Mouse (Mus musculus): ENCODE measurements around the gene Aplp2. TPM values are rescaled to one million over a fixed set of nuclear protein-coding genes. Genes with fewer than 3 reads are reported as not detected.

Aplp2 gene
- polyA plus RNA-seq, 1 experiment from 2014 or later: 227 TPM

GRCm38 (mm10) chr9:31131205-31131968 lies 80.2 kb downstream of the Aplp2 start, which contains the start of gene St14:
Gene St14 (minus strand): TSS chr9:31131853.
- H3K27me3 ChIP-seq: peaks cover 42% of the 10 kb centered on the region
- no peak within 1 kb of the TSS for H3K27ac ChIP-seq (replicated peaks)
- no peak for ATAC-seq (replicated peaks)
- WGBS: 1% methylated on average over 74 of the region's 74 CpGs
- no peaks in the 10 kb centered on the region for H3K36me3 ChIP-seq
- no peaks in the 10 kb centered on the region for H3K9me3 ChIP-seq
- H3K4me3 ChIP-seq: peak within 1 kb of the TSS; percentile 41
- peak within 1 kb of the TSS; percentile 25; the same call in 1 of the 2 replicates for H3K9ac ChIP-seq (replicated peaks)
- H3K4me2 ChIP-seq (replicated peaks): peak within 1 kb of the TSS; percentile 86
- peaks cover 16% of the 10 kb centered on the region for H3K4me1 ChIP-seq

GRCm38 (mm10) chr9:31130357-31131204 lies 81.0 kb downstream of the Aplp2 start:
- Histone ChIP-seq H3K4me1 (peaks cover 16% of the 10 kb centered on the region), H3K27ac (replicated peaks) (no peak overlapping the region), H3K4me3 (peak overlapping the region; percentile 41), H3K9me3 (no peaks in the 10 kb centered on the region), H3K27me3 (peaks cover 42% of the 10 kb centered on the region), H3K4me2 (replicated peaks) (peak overlapping the region; percentile 86), H3K9ac (replicated peaks) (0 out of 2 replicates have a peak overlapping the region, but pooled peaks have one; percentile 25), H3K36me3 (no peaks in the 10 kb centered on the region)
- ATAC-seq (replicated peaks): no peak
- WGBS: 13% methylated on average over 26 of the region's 26 CpGs

DNA sequence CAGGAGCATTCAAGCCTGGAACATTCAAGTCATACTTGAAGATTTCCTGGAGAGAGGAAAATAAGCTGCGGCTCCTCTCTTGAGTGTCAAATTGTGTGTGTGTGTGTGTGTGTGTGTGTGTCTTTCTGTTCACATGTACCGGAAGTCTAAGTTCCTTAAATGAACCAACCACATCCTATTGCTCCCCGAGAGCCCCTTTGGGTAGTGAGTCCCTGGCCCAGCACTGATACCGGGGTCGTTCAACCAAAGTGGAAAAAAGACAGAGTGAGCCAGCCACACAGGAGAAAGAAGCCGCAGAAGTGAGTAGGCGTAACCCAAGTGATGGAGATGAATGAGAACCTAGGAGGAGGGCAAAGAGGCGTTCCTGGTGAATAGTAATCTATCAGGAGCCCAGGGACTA lies 81.7 kb downstream of the Aplp2 start:
- ATAC-seq (replicated peaks): no peak
- Histone ChIP-seq H3K4me1 (peaks cover 16% of the 10 kb centered on the region), H3K27ac (replicated peaks) (no peak overlapping the region), H3K4me2 (replicated peaks) (no peak overlapping the region), H3K4me3 (no peak overlapping the region), H3K27me3 (peaks cover 42% of the 10 kb centered on the region), H3K9me3 (no peaks in the 10 kb centered on the region), H3K36me3 (no peaks in the 10 kb centered on the region), H3K9ac (replicated peaks) (no peak overlapping the region)
- 75% methylated on average over 8 of the region's 8 CpGs for WGBS

DNA sequence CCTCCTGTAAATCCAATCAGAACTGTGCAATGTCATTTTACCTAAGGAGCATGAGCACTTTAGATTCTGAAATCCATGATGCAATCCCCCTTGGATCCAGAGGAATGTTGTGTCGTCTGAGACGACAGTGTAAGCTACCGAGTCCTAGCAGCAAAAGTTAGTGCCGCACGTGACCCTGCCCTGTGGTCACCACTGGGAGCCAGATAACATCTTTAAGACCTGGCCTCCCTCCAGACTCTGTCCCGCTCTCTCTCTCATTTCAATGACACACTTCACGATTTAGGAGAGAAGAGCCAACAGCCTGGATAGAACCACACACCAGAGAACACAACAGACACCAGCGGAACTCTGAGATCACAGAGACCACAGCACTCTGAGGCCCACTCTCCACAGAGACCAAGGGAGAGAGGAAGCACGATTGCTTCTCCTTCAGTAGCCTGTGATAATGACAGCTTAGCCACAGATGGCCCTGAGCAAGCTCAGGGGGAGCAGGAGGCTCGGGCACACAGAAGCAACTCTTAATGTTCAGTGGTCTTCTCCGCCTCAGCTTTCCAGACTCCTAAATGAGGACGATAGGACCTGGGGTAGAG lies 83.6 kb downstream of the Aplp2 start:
- WGBS: 86% methylated on average over 12 of the region's 12 CpGs
- Histone ChIP-seq H3K27me3 (peaks cover 33% of the 10 kb centered on the region), H3K9ac (replicated peaks) (no peak overlapping the region)

DNA sequence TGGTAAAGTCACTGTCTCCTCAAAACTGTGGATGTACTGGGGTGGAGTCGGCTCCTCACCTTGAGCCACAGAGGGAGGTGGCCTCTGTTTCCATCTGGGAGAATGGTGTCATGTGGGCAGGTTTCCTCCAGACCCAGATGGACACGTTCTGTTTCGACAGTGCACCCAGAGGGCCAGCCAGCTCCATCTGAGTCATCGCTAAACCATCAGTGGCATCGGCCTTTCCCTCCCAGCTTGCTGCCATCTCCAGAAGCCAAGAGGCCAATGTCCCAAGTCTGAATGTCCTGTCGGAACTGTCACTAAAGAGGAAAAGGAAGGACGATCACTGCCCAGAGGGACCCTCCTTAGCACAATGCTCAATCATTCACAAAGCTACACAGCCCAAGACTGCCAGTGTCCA lies 85.5 kb downstream of the Aplp2 start:
- no peak overlapping the region for H3K4me2 ChIP-seq (replicated peaks)
- H3K9ac ChIP-seq (replicated peaks): no peak overlapping the region
- H3K36me3 ChIP-seq: no peaks in the 10 kb centered on the region
- H3K4me1 ChIP-seq: peaks cover 12% of the 10 kb centered on the region
- H3K27me3 ChIP-seq: peaks cover 16% of the 10 kb centered on the region
- H3K27ac ChIP-seq (replicated peaks): no peak overlapping the region
- 95% methylated on average over 7 of the region's 7 CpGs for WGBS
- no peak overlapping the region for H3K4me3 ChIP-seq
- no peaks in the 10 kb centered on the region for H3K9me3 ChIP-seq
- no peak for ATAC-seq (replicated peaks)

More for the DNA sequence above, 83.6 kb downstream of the Aplp2 start:
- H3K4me1 ChIP-seq: peaks cover 16% of the 10 kb centered on the region
- no peaks in the 10 kb centered on the region for H3K9me3 ChIP-seq
- H3K4me3 ChIP-seq: no peak overlapping the region
- no peaks in the 10 kb centered on the region for H3K36me3 ChIP-seq
- ATAC-seq (replicated peaks): no peak
- H3K27ac ChIP-seq (replicated peaks): no peak overlapping the region
- no peak overlapping the region for H3K4me2 ChIP-seq (replicated peaks)

GRCm38 (mm10) chr9:31122464-31123030 lies 89.1 kb downstream of the Aplp2 start:
- H3K4me3 ChIP-seq: no peak overlapping the region
- no peak overlapping the region for H3K4me2 ChIP-seq (replicated peaks)
- H3K9ac ChIP-seq (replicated peaks): no peak overlapping the region
- 0 out of 2 replicates have a peak, but pooled peaks have one; percentile 44 for ATAC-seq (replicated peaks)
- H3K4me1 ChIP-seq: peaks cover 13% of the 10 kb centered on the region
- WGBS: 35% methylated on average over 13 of the region's 13 CpGs
- H3K27me3 ChIP-seq: no peaks in the 10 kb centered on the region
- H3K9me3 ChIP-seq: no peaks in the 10 kb centered on the region
- no peak overlapping the region for H3K27ac ChIP-seq (replicated peaks)
- no peaks in the 10 kb centered on the region for H3K36me3 ChIP-seq

DNA sequence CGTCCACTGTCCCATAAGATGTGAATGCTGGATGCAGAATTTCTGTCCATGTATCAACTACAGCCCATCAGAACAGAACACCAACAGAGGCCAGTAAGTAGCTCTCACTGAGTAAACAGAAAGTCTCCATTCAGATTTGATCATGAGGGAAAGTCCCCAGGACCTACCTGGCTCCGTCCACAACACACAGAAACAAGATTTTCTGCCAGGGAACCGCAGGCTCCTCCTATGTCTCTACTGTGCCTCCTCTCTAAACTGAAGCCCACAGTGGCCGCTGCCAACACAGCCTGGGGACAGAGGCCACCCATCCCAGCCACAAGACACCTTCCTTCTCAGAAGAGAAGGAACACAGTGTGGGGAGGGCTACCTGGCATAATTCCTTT lies 91.1 kb downstream of the Aplp2 start:
- 65% methylated on average over 4 of the region's 4 CpGs for WGBS
- H3K9me3 ChIP-seq: no peaks in the 10 kb centered on the region
- no peak overlapping the region for H3K27ac ChIP-seq (replicated peaks)
- no peak overlapping the region for H3K4me3 ChIP-seq
- H3K9ac ChIP-seq (replicated peaks): no peak overlapping the region
- H3K4me1 ChIP-seq: peaks cover 13% of the 10 kb centered on the region
- no peak overlapping the region for H3K4me2 ChIP-seq (replicated peaks)
- H3K36me3 ChIP-seq: no peaks in the 10 kb centered on the region
- no peaks in the 10 kb centered on the region for H3K27me3 ChIP-seq
- ATAC-seq (replicated peaks): no peak

DNA sequence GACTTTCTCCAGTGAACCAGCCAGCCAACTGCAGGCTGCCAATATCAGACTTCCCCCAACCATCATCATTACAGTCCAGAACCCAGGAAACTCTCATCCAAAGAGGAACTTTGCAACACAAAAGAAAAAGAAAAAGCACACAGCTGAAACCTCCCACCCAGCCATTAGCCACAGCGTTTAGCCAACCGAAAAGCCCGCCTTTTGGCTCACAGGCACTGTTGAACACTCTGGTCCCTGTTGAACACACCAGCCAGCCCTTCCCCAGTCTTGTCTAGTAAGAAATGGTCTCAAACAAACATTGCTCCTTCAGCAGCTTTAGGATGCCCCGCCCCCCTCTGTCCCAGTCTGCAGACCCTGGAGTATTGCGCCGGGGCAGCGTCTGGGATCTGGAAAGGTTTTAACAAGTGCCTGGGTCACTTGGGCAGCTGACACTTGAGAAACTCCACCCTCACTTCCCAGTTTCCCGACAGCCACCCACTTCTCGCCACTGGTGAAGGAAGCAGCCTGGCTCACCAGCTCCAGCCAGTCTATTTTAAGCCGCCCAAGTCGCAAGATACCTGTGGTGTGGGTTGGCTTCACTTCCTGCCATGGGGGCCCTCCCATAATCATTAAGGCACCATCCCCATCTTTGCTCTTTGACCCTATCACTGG lies 91.6 kb downstream of the Aplp2 start:
- WGBS: 61% methylated on average over 11 of the region's 11 CpGs
- H3K27me3 ChIP-seq: no peaks in the 10 kb centered on the region
- no peak overlapping the region for H3K4me2 ChIP-seq (replicated peaks)
- no peak overlapping the region for H3K27ac ChIP-seq (replicated peaks)
- no peaks in the 10 kb centered on the region for H3K9me3 ChIP-seq
- H3K36me3 ChIP-seq: no peaks in the 10 kb centered on the region
- H3K4me3 ChIP-seq: no peak overlapping the region
- no peak overlapping the region for H3K9ac ChIP-seq (replicated peaks)
- no peak for ATAC-seq (replicated peaks)
- H3K4me1 ChIP-seq: peaks cover 13% of the 10 kb centered on the region

- 78% methylated on average over 5 of the region's 5 CpGs for WGBS
- H3K36me3 ChIP-seq: no peaks in the 10 kb centered on the region
Observed at GRCm38 (mm10) chr9:31119405-31119804, 92.2 kb downstream of the Aplp2 start.

DNA sequence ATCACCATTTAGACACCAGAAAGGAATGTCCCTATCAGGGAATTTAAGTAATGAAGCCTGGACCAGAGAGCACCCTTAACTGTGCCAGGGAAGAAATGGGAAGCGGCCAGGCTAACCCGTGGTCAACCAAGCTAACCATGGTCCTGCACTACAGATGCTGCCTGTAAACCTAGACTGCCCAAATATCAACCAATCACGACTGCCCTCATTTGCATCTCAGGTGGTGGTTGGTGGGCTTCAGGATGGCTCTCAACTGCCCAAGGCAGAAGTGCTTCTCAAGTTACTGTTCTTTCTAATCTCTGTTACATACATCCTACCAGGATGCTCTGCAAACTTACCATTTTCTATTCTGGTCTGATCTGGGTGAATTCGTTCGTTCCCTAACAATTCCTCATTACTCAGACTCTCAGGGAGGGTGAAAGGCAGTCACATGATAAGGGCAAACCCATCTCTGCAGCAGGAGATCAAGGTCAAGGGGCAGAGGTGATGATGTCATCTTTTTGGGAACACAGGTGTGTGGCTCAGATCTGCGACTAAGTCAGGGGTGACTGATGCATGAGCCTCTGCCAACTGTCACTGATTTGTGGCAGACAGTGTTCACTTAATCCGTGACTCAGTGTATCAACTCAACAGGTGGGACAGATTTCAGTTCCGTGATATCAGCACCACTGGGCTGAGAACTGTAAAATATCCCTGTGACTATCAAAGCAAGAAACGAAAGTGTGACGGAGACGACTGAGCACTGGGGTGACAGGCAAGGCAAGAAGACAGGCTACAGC lies 92.9 kb downstream of the Aplp2 start:
- 41% methylated on average over 11 of the region's 11 CpGs for WGBS
- no peaks in the 10 kb centered on the region for H3K27me3 ChIP-seq
- no peak overlapping the region for H3K4me3 ChIP-seq
- H3K4me1 ChIP-seq: peaks cover 13% of the 10 kb centered on the region
- H3K9ac ChIP-seq (replicated peaks): no peak overlapping the region
- no peak overlapping the region for H3K27ac ChIP-seq (replicated peaks)
- H3K9me3 ChIP-seq: no peaks in the 10 kb centered on the region
- H3K36me3 ChIP-seq: no peaks in the 10 kb centered on the region
- ATAC-seq (replicated peaks): no peak
- H3K4me2 ChIP-seq (replicated peaks): no peak overlapping the region

More at GRCm38 (mm10) chr9:31119405-31119804, 92.2 kb downstream of the Aplp2 start:
- H3K4me1 ChIP-seq: peaks cover 13% of the 10 kb centered on the region
- ATAC-seq (replicated peaks): no peak
- no peak overlapping the region for H3K4me3 ChIP-seq
- H3K9ac ChIP-seq (replicated peaks): no peak overlapping the region
- H3K27ac ChIP-seq (replicated peaks): no peak overlapping the region
- no peak overlapping the region for H3K4me2 ChIP-seq (replicated peaks)
- H3K9me3 ChIP-seq: no peaks in the 10 kb centered on the region
- no peaks in the 10 kb centered on the region for H3K27me3 ChIP-seq

DNA sequence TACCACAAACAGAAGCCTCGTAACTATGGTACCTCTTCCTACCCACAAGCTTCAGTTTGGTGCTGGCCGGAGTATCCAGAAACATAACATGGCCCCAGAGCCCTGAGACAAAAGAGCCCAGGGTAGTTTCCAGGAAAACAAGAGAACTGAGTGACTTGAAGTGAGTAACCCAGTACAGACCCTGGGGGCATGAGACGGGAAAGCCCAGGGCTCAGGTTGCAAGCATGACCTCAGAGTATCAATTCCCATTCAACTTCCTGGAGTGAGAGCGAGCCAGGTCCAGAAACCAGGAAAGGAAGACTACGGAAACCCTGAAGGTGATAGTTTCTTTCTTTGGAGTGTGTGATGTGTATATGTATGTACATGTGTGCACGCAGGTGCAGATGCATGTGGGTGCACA lies 94.1 kb downstream of the Aplp2 start:
- WGBS: 87% methylated on average over 6 of the region's 6 CpGs
- Histone ChIP-seq H3K27me3 (no peaks in the 10 kb centered on the region), H3K4me1 (peaks cover 12% of the 10 kb centered on the region), H3K36me3 (no peaks in the 10 kb centered on the region), H3K9me3 (no peaks in the 10 kb centered on the region), H3K9ac (replicated peaks) (no peak overlapping the region), H3K4me2 (replicated peaks) (no peak overlapping the region), H3K27ac (replicated peaks) (no peak overlapping the region), H3K4me3 (no peak overlapping the region)
- ATAC-seq (replicated peaks): no peak

Measured in forebrain, embryonic 15.5 days (tissue).